Mouse (Mus musculus) liver, embryonic 14.5 days (tissue): ENCODE results near the gene Nmur1. TPM values are rescaled to one million over a fixed set of nuclear protein-coding genes. Genes with fewer than 3 reads are reported as not detected.
A peak's percentile ranks its signal among the peaks of the same experiment; 100 is the strongest.

Source experiments
- ATAC-seq: fragments of 200-750 bp; cut with Nextera tagmentation; 2 replicates; pipeline ENCODE4 v1.8.0; 2017; ENCODE audit warnings: moderate number of reproducible peaks, mild to moderate bottlenecking, moderate library complexity; ENCODE audit not compliant: insufficient read depth
- DNase-seq, 3 experiments: peaks; one replicate each; pipeline ENCODE4 v3.0.0-alpha.2; 2012 to 2013; ENCODE audit warnings: low read depth in 3 of 3, low spot score in 3 of 3
- H3K27ac ChIP-seq: fragments of 300-500 bp; sonication (generic); 2 replicates; pipeline ENCODE4 v1.5.1; 2014; ENCODE audit warnings: moderate library complexity, mild to moderate bottlenecking, control low read depth, inconsistent platforms
- H3K27me3 ChIP-seq: fragments of 300-500 bp; sonication (generic); 2 replicates; pipeline ENCODE4 v1.6.1; 2014; ENCODE audit warnings: mild to moderate bottlenecking, low read length, moderate library complexity; ENCODE audit not compliant: control insufficient read depth, insufficient read depth
- H3K36me3 ChIP-seq: fragments of 300-500 bp; sonication (generic); replicated peaks from 2 replicates; pipeline ENCODE4 v1.6.1; 2014; ENCODE audit warnings: low read depth; ENCODE audit not compliant: control insufficient read depth, insufficient read depth
- H3K4me1 ChIP-seq, 2 experiments: fragments of 200-500 bp in 1 of 2; fragments of 300-500 bp in 1 of 2; sonication (generic) in 1 of 2; replicated peaks; 2 replicates each; pipeline ENCODE4 v1.6.1; 2012 to 2014; ENCODE audit warnings: antibody characterized with exemption in 1 of 2, inconsistent platforms in 1 of 2, low read length in 1 of 2; ENCODE audit not compliant: control insufficient read depth in 2 of 2, insufficient read depth in 2 of 2
- H3K4me2 ChIP-seq: fragments of 300-500 bp; sonication (generic); 2 replicates; pipeline ENCODE4 v1.6.1; 2014; ENCODE audit warnings: low read depth, mild to moderate bottlenecking, control low read depth, moderate library complexity
- H3K4me3 ChIP-seq, 2 experiments: fragments of 200-500 bp in 1 of 2; fragments of 300-500 bp in 1 of 2; sonication (generic) in 1 of 2; 2 replicates each; pipeline ENCODE4 v1.5.1; 2012 to 2014; ENCODE audit warnings: low read depth in 2 of 2, low read length in 2 of 2, mild to moderate bottlenecking in 2 of 2, control low read depth in 1 of 2, inconsistent platforms in 1 of 2, moderate library complexity in 1 of 2; ENCODE audit not compliant: insufficient read depth in 1 of 2
- H3K9ac ChIP-seq: fragments of 300-500 bp; sonication (generic); replicated peaks from 2 replicates; pipeline ENCODE4 v1.6.1; 2014; ENCODE audit warnings: mild to moderate bottlenecking, control low read depth, moderate library complexity
- H3K9me3 ChIP-seq: fragments of 300-500 bp; sonication (generic); 2 replicates; pipeline ENCODE4 v1.6.1; 2016; ENCODE audit warnings: low read length, mixed read lengths; ENCODE audit not compliant: control insufficient read depth
- CTCF ChIP-seq: IDR thresholded peaks from 2 replicates; pipeline ENCODE4 v1.5.1; 2016; ENCODE audit warnings: antibody characterized with exemption, low read depth, control low read depth
- EP300 ChIP-seq: IDR thresholded peaks from 2 replicates; pipeline ENCODE4 v1.6.1; 2016; ENCODE audit warnings: antibody characterized with exemption, low read depth
- WGBS: fragments of 180-500 bp; shearing (Covaris S2); extraction: QIAGEN DNeasy Blood & Tissue Kit; methylation state at CpG from one replicate; pipeline ENCODE4 v1.1.7; 2014; ENCODE audit not compliant: insufficient replicate concordance; 5-methylcytosine and 5-hydroxymethylcytosine counted together
- polyA plus RNA-seq, 2 experiments: library from polyadenylated mRNA; depleted of rRNA in 1 of 2; stranded (reverse) in 1 of 2; unstranded in 1 of 2; fragments of >200 nt; fragmentation: Nextera tagmentation in 1 of 2; extraction: Ambion mirVana in 1 of 2; gene quantifications; 2 replicates each; pipeline versions ENCODE4 v1.2.1 to v1.2.3; 2012 to 2014

The Nmur1 gene
- polyA plus RNA-seq, 2 experiments: not detected

GRCm38 (mm10) chr1:86421007-86421406 lies 5.0 kb downstream of the Nmur1 start:
- ATAC-seq: no peak
- no peaks in the 10 kb centered on the region for H3K4me1 ChIP-seq

GRCm38 (mm10) chr1:86416321-86416720 lies 9.7 kb downstream of the Nmur1 start:
- peak; percentile 8; the same call in 1 of the 2 replicates for ATAC-seq
- TF ChIP-seq CTCF: peak; percentile 69
- no peak for TF ChIP-seq EP300
- no peak for DNase-seq
- Histone ChIP-seq H3K9me3 (no peaks in the 10 kb centered on the region), H3K4me1 (0 out of 4 replicates have a peak, but pooled peaks cover 0 to 2% of the 10 kb centered on the region in 2 experiments), H3K4me2 (no peak overlapping the region), H3K27ac (no peak overlapping the region), H3K4me3 (no peak overlapping the region), H3K36me3 (no peaks in the 10 kb centered on the region), H3K9ac (no peak overlapping the region), H3K27me3 (no peaks in the 10 kb centered on the region)
- WGBS: 53% methylated on average over 6 of the region's 6 CpGs

More at GRCm38 (mm10) chr1:86421007-86421406, 5.0 kb downstream of the Nmur1 start:
- H3K27ac ChIP-seq: no peak overlapping the region
- no peak overlapping the region for H3K4me3 ChIP-seq
- H3K27me3 ChIP-seq: no peaks in the 10 kb centered on the region
- H3K4me2 ChIP-seq: no peak overlapping the region
- no peak overlapping the region for H3K9ac ChIP-seq
- no peak for TF ChIP-seq CTCF
- TF ChIP-seq EP300: no peak
- H3K9me3 ChIP-seq: no peaks in the 10 kb centered on the region
- 76% methylated on average over 10 of the region's 10 CpGs for WGBS
- no peaks in the 10 kb centered on the region for H3K36me3 ChIP-seq
- DNase-seq: no peak

- H3K9me3 ChIP-seq: no peaks in the 10 kb centered on the region
- ATAC-seq: peak; percentile 21; the same call in 1 of the 2 replicates
- H3K27me3 ChIP-seq: no peaks in the 10 kb centered on the region
- DNase-seq: no peak
- no peak overlapping the region for H3K27ac ChIP-seq
- H3K36me3 ChIP-seq: no peaks in the 10 kb centered on the region
- no peak overlapping the region for H3K4me3 ChIP-seq
- TF ChIP-seq EP300 (no peak), CTCF (peak; percentile 71)
- 45% methylated on average over 7 of the region's 7 CpGs for WGBS
- 0 out of 4 replicates have a peak, but pooled peaks cover 0 to 2% of the 10 kb centered on the region in 2 experiments for H3K4me1 ChIP-seq
- H3K4me2 ChIP-seq: no peak overlapping the region
- H3K9ac ChIP-seq: no peak overlapping the region
Observed at GRCm38 (mm10) chr1:86415612-86416184, 10.3 kb downstream of the Nmur1 start.

- ATAC-seq: no peak
- Histone ChIP-seq H3K27me3 (no peaks in the 10 kb centered on the region), H3K4me3 (no peak overlapping the region), H3K4me1 (0 out of 4 replicates have a peak, but pooled peaks cover 0 to 2% of the 10 kb centered on the region in 2 experiments), H3K4me2 (no peak overlapping the region), H3K9me3 (no peaks in the 10 kb centered on the region), H3K9ac (no peak overlapping the region), H3K36me3 (no peaks in the 10 kb centered on the region), H3K27ac (no peak overlapping the region)
- DNase-seq: no peak
- TF ChIP-seq CTCF: no peak
- TF ChIP-seq EP300: no peak
- 20% methylated on average over 2 of the region's 2 CpGs for WGBS
Observed at GRCm38 (mm10) chr1:86415144-86415543, 10.9 kb downstream of the Nmur1 start.

GRCm38 (mm10) chr1:86414715-86415114 lies 11.3 kb downstream of the Nmur1 start:
- 50% methylated on average over 5 of the region's 5 CpGs for WGBS
- TF ChIP-seq CTCF (no peak), EP300 (no peak)
- Histone ChIP-seq H3K27me3 (no peaks in the 10 kb centered on the region), H3K4me1 (0 out of 4 replicates have a peak, but pooled peaks cover 0 to 2% of the 10 kb centered on the region in 2 experiments), H3K4me2 (no peak overlapping the region), H3K4me3 (no peak overlapping the region), H3K36me3 (no peaks in the 10 kb centered on the region), H3K9ac (no peak overlapping the region), H3K27ac (no peak overlapping the region), H3K9me3 (no peaks in the 10 kb centered on the region)
- DNase-seq (no peak), ATAC-seq (no peak)
